Mouse (Mus musculus) forebrain, embryonic 10.5 days (tissue): ENCODE measurements around the gene Plekha3. TPM values are rescaled to one million over a fixed set of nuclear protein-coding genes. Genes with fewer than 3 reads are reported as not detected.

Source experiments
- polyA plus RNA-seq: library from polyadenylated mRNA; unstranded; fragments of >200 nt; fragmentation: Nextera tagmentation; extraction: Ambion mirVana; gene quantifications from 2 replicates; pipeline ENCODE4 v1.2.1, GENCODE M21; 2016

Gene Plekha3
- polyA plus RNA-seq, 1 experiment from 2014 or later = 5.6 TPM

Other genes starting within 250 kb of the Plekha3 start
- gene Prkra, start 27.3 kb upstream of the Plekha3 start, polyA plus RNA-seq = 74.9 and 79.6 TPM in 2 replicates
- gene Pjvk, start 26.8 kb upstream of the Plekha3 start, polyA plus RNA-seq = 0.68 and 0.76 TPM in 2 replicates
- 11.9 and 12.2 TPM in 2 replicates for gene Fkbp7, start 2.2 kb upstream of the Plekha3 start, polyA plus RNA-seq